Mouse (Mus musculus) granulocyte monocyte progenitor cell, adult 5-6 weeks (primary cell): Measurements from ENCODE around the gene Lsm10. TPM values are rescaled to one million over a fixed set of nuclear protein-coding genes. Genes with fewer than 3 reads are reported as not detected.

Experiments used
- total RNA-seq, 2 experiments: library from RNA; stranded (forward) in 1 of 2; stranded (reverse) in 1 of 2; fragments of 200-712, 200-1000 nt in 1 of 2; fragments of >200 nt in 1 of 2; fragmentation: Nextera tagmentation in 1 of 2; gene quantifications; 2 replicates each; pipeline ENCODE4 v1.2.3; 2014 to 2017

Gene Lsm10
- total RNA-seq, 2 experiments from 2014 or later = 10.9 to 23.0 TPM

Other genes with a start within 250 kb of the Lsm10 start
- gene Csf3r, start 72.1 kb upstream of the Lsm10 start, total RNA-seq (2014; fragmentation: Nextera tagmentation) = 111 and 141 TPM in 2 replicates
- gene Csf3r, start 72.1 kb upstream of the Lsm10 start, total RNA-seq (2017) = 81.6 and 90.2 TPM in 2 replicates
- 135 and 152 TPM in 2 replicates for gene Mrps15, start 49.7 kb upstream of the Lsm10 start, total RNA-seq (2014; fragmentation: Nextera tagmentation)
- gene Mrps15, start 49.7 kb upstream of the Lsm10 start, total RNA-seq (2017) = 64.2 and 89.9 TPM in 2 replicates
- 4.6 and 12.2 TPM in 2 replicates for gene Oscp1, start 38.1 kb upstream of the Lsm10 start, total RNA-seq (2014; fragmentation: Nextera tagmentation)
- gene Oscp1, start 38.1 kb upstream of the Lsm10 start, total RNA-seq (2017) = 4.4 and 20.5 TPM in 2 replicates
- 5.9 and 6.3 TPM in 2 replicates for gene Stk40, start 7.3 kb downstream of the Lsm10 start, total RNA-seq (2014; fragmentation: Nextera tagmentation)
- 2.9 and 3.6 TPM in 2 replicates for gene Stk40, start 7.3 kb downstream of the Lsm10 start, total RNA-seq (2017)
- gene Eva1b, start 51.1 kb downstream of the Lsm10 start, total RNA-seq (2014; fragmentation: Nextera tagmentation) = 0.73 and 1.1 TPM in 2 replicates
- gene Eva1b, start 51.1 kb downstream of the Lsm10 start, total RNA-seq (2017) = 1.0 and 2.4 TPM in 2 replicates
- 0.15 and 1.5 TPM in 2 replicates for gene Sh3d21, start 66.9 kb downstream of the Lsm10 start, total RNA-seq (2014; fragmentation: Nextera tagmentation)
- gene Sh3d21, start 66.9 kb downstream of the Lsm10 start, total RNA-seq (2017) = 0.36 and 0.39 TPM in 2 replicates
- 215 and 267 TPM in 2 replicates for gene Thrap3, start 106.1 kb downstream of the Lsm10 start, total RNA-seq (2014; fragmentation: Nextera tagmentation)
- 304 and 361 TPM in 2 replicates for gene Thrap3, start 106.1 kb downstream of the Lsm10 start, total RNA-seq (2017)
- 20.6 and 25.6 TPM in 2 replicates for gene Map7d1, start 159.7 kb downstream of the Lsm10 start, total RNA-seq (2014; fragmentation: Nextera tagmentation)
- 12.8 and 20.2 TPM in 2 replicates for gene Map7d1, start 159.7 kb downstream of the Lsm10 start, total RNA-seq (2017)
- 46.2 and 55.5 TPM in 2 replicates for gene Trappc3, start 165.7 kb downstream of the Lsm10 start, total RNA-seq (2014; fragmentation: Nextera tagmentation)
- gene Trappc3, start 165.7 kb downstream of the Lsm10 start, total RNA-seq (2017) = 48.4 and 54.8 TPM in 2 replicates
- gene Col8a2, start 190.2 kb downstream of the Lsm10 start, total RNA-seq (2014; fragmentation: Nextera tagmentation) = not detected in 2 replicates
- not detected in 2 replicates for gene Col8a2, start 190.2 kb downstream of the Lsm10 start, total RNA-seq (2017)
- 24.9 and 33.4 TPM in 2 replicates for gene Adprhl2, start 225.1 kb downstream of the Lsm10 start, total RNA-seq (2014; fragmentation: Nextera tagmentation)
- gene Adprhl2, start 225.1 kb downstream of the Lsm10 start, total RNA-seq (2017) = 27.7 and 28.2 TPM in 2 replicates
- gene Tekt2, start 229.1 kb downstream of the Lsm10 start, total RNA-seq (2014; fragmentation: Nextera tagmentation) = not detected in 2 replicates
- gene Tekt2, start 229.1 kb downstream of the Lsm10 start, total RNA-seq (2017) = not detected in 2 replicates